Mouse (Mus musculus): ENCODE data around the gene Kcnip4. TPM values are rescaled to one million over a fixed set of nuclear protein-coding genes. Genes with fewer than 3 reads are reported as not detected.

Gene Kcnip4
- polyA plus RNA-seq, 1 experiment from 2014 or later: 2.6 TPM

- H3K27me3 ChIP-seq (ENCODE audit: control insufficient read depth, insufficient read depth, low read length): no peaks in the 10 kb centered on the region
- no peak overlapping the region for H3K4me3 ChIP-seq (replicated peaks; ENCODE audit: low read length)
- no peak overlapping the region for H3K27ac ChIP-seq (ENCODE audit: low read length)
- no peak overlapping the region for H3K9ac ChIP-seq (ENCODE audit: low read length)
- H3K4me2 ChIP-seq (ENCODE audit: low read depth, low read length): no peak overlapping the region
- no peaks in the 10 kb centered on the region for H3K4me1 ChIP-seq (ENCODE audit: control insufficient read depth, insufficient read depth, low read length)
- H3K36me3 ChIP-seq (ENCODE audit: control insufficient read depth, insufficient read depth, low read length): no peaks in the 10 kb centered on the region
- 92% methylated on average over 4 of the region's 4 CpGs for WGBS
- ATAC-seq (ENCODE audit: insufficient read depth, low FRiP score): no peak
- H3K9me3 ChIP-seq (replicated peaks; ENCODE audit: control insufficient read depth, low read length): no peaks in the 10 kb centered on the region
Observed at GRCm38 (mm10) chr5:48412261-48412660, 1112.4 kb downstream of the Kcnip4 start.

- Histone ChIP-seq H3K4me2 (ENCODE audit: low read depth, low read length) (no peak overlapping the region), H3K4me1 (ENCODE audit: control insufficient read depth, insufficient read depth, low read length) (no peaks in the 10 kb centered on the region)
- ATAC-seq (ENCODE audit: insufficient read depth, low FRiP score): no peak
Observed at GRCm38 (mm10) chr5:48411462-48411861, 1113.2 kb downstream of the Kcnip4 start.

DNA sequence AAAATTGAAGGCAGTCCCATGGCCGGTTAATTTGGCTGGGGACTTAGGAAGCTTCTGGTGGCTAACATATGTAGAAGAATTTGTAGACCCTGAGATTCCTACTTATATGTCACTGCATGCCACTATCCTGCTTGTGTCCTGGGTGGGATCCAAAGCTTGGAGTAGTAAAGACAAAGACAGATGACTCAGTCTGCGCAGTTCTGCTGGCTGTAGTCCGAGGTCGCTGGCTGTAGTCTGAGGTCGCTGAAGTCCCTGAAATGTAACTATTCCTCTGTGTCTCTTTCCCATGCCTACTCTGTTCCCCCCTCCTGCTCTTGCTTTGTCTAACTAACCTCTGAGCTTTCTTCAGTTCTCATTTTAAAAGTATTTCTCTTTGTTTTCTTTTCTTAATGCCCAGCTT is 1114.4 kb downstream of the Kcnip4 start:
- H3K27me3 ChIP-seq (ENCODE audit: control insufficient read depth, insufficient read depth, low read length): no peaks in the 10 kb centered on the region
- no peak overlapping the region for H3K27ac ChIP-seq (ENCODE audit: low read length)
- 60% methylated on average over 5 of the region's 5 CpGs for WGBS
- H3K36me3 ChIP-seq (ENCODE audit: control insufficient read depth, insufficient read depth, low read length): no peaks in the 10 kb centered on the region
- no peaks in the 10 kb centered on the region for H3K9me3 ChIP-seq (replicated peaks; ENCODE audit: control insufficient read depth, low read length)
- no peaks in the 10 kb centered on the region for H3K4me1 ChIP-seq (ENCODE audit: control insufficient read depth, insufficient read depth, low read length)
- H3K4me3 ChIP-seq (replicated peaks; ENCODE audit: low read length): no peak overlapping the region
- ATAC-seq (ENCODE audit: insufficient read depth, low FRiP score): no peak
- no peak overlapping the region for H3K9ac ChIP-seq (ENCODE audit: low read length)
- no peak overlapping the region for H3K4me2 ChIP-seq (ENCODE audit: low read depth, low read length)

More at GRCm38 (mm10) chr5:48411462-48411861, 1113.2 kb downstream of the Kcnip4 start:
- Histone ChIP-seq H3K4me3 (replicated peaks; ENCODE audit: low read length) (no peak overlapping the region), H3K9ac (ENCODE audit: low read length) (no peak overlapping the region), H3K27me3 (ENCODE audit: control insufficient read depth, insufficient read depth, low read length) (no peaks in the 10 kb centered on the region), H3K27ac (ENCODE audit: low read length) (no peak overlapping the region), H3K9me3 (replicated peaks; ENCODE audit: control insufficient read depth, low read length) (no peaks in the 10 kb centered on the region), H3K36me3 (ENCODE audit: control insufficient read depth, insufficient read depth, low read length) (no peaks in the 10 kb centered on the region)
- WGBS: 87% methylated on average over 4 of the region's 4 CpGs

- Histone ChIP-seq H3K27me3 (ENCODE audit: control insufficient read depth, insufficient read depth, low read length) (no peaks in the 10 kb centered on the region), H3K9ac (ENCODE audit: low read length) (no peak overlapping the region), H3K4me1 (ENCODE audit: control insufficient read depth, insufficient read depth, low read length) (no peaks in the 10 kb centered on the region), H3K36me3 (ENCODE audit: control insufficient read depth, insufficient read depth, low read length) (no peaks in the 10 kb centered on the region), H3K9me3 (replicated peaks; ENCODE audit: control insufficient read depth, low read length) (no peaks in the 10 kb centered on the region), H3K4me3 (replicated peaks; ENCODE audit: low read length) (no peak overlapping the region), H3K27ac (ENCODE audit: low read length) (no peak overlapping the region), H3K4me2 (ENCODE audit: low read depth, low read length) (no peak overlapping the region)
- no peak for ATAC-seq (ENCODE audit: insufficient read depth, low FRiP score)
- WGBS: 62% methylated on average over 4 of the region's 4 CpGs
Observed at GRCm38 (mm10) chr5:48408276-48408675, 1116.4 kb downstream of the Kcnip4 start.

DNA sequence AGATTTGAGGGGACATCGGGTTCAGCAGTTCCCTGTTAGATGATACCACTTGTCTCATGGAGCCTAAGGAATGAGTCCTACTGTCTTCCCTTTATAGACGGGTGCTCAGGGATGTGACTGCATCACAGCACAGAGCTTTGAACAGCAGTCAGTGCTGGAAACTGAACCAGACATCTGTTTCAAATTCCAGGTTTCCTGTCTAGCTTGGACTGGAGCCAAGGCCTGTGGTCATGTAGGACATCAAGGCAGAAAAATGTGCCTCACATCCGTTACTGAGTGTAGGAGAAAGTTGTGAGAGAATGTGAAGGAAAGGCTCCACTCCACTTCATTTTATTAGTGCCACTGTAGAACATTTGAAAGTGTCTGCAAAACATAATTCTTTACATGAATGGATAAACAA is 1122.2 kb downstream of the Kcnip4 start:
- no peak overlapping the region for H3K4me3 ChIP-seq (replicated peaks; ENCODE audit: low read length)
- no peak overlapping the region for H3K9ac ChIP-seq (ENCODE audit: low read length)
- H3K27me3 ChIP-seq (ENCODE audit: control insufficient read depth, insufficient read depth, low read length): no peaks in the 10 kb centered on the region
- ATAC-seq (ENCODE audit: insufficient read depth, low FRiP score): no peak
- H3K9me3 ChIP-seq (replicated peaks; ENCODE audit: control insufficient read depth, low read length): no peaks in the 10 kb centered on the region
- no peaks in the 10 kb centered on the region for H3K4me1 ChIP-seq (ENCODE audit: control insufficient read depth, insufficient read depth, low read length)
- no peaks in the 10 kb centered on the region for H3K36me3 ChIP-seq (ENCODE audit: control insufficient read depth, insufficient read depth, low read length)
- H3K4me2 ChIP-seq (ENCODE audit: low read depth, low read length): no peak overlapping the region
- WGBS: 67% methylated on average over 3 of the region's 3 CpGs
- no peak overlapping the region for H3K27ac ChIP-seq (ENCODE audit: low read length)

- peak; percentile 100 for ATAC-seq (ENCODE audit: insufficient read depth, low FRiP score)
- H3K4me2 ChIP-seq (ENCODE audit: low read depth, low read length): peak overlapping the region; percentile 81
- WGBS: under 1% methylated on average over 44 of the region's 44 CpGs
Observed at GRCm38 (mm10) chr5:48371890-48372766, 1152.6 kb downstream of the Kcnip4 start.

GRCm38 (mm10) chr5:48349309-48349708 is 1175.4 kb downstream of the Kcnip4 start:
- ATAC-seq (ENCODE audit: insufficient read depth, low FRiP score): no peak
- Histone ChIP-seq H3K4me1 (ENCODE audit: control insufficient read depth, insufficient read depth, low read length) (no peaks in the 10 kb centered on the region), H3K9me3 (replicated peaks; ENCODE audit: control insufficient read depth, low read length) (no peaks in the 10 kb centered on the region), H3K27me3 (ENCODE audit: control insufficient read depth, insufficient read depth, low read length) (no peaks in the 10 kb centered on the region), H3K4me3 (replicated peaks; ENCODE audit: low read length) (no peak overlapping the region), H3K4me2 (ENCODE audit: low read depth, low read length) (no peak overlapping the region), H3K9ac (ENCODE audit: low read length) (no peak overlapping the region), H3K27ac (ENCODE audit: low read length) (no peak overlapping the region), H3K36me3 (ENCODE audit: control insufficient read depth, insufficient read depth, low read length) (no peaks in the 10 kb centered on the region)
- WGBS: 93% methylated on average over 1 of the region's 1 CpGs

More at GRCm38 (mm10) chr5:48371890-48372766, 1152.6 kb downstream of the Kcnip4 start:
- Histone ChIP-seq H3K27ac (ENCODE audit: low read length) (peak overlapping the region; percentile 69; the same call in 1 of the 2 replicates), H3K9me3 (replicated peaks; ENCODE audit: control insufficient read depth, low read length) (no peaks in the 10 kb centered on the region), H3K27me3 (ENCODE audit: control insufficient read depth, insufficient read depth, low read length) (no peaks in the 10 kb centered on the region), H3K4me3 (replicated peaks; ENCODE audit: low read length) (peak overlapping the region; percentile 99), H3K36me3 (ENCODE audit: control insufficient read depth, insufficient read depth, low read length) (0 out of 2 replicates have a peak, but pooled peaks cover 9% of the 10 kb centered on the region), H3K9ac (ENCODE audit: low read length) (peak overlapping the region; percentile 94), H3K4me1 (ENCODE audit: control insufficient read depth, insufficient read depth, low read length) (peaks cover 4% of the 10 kb centered on the region)

DNA sequence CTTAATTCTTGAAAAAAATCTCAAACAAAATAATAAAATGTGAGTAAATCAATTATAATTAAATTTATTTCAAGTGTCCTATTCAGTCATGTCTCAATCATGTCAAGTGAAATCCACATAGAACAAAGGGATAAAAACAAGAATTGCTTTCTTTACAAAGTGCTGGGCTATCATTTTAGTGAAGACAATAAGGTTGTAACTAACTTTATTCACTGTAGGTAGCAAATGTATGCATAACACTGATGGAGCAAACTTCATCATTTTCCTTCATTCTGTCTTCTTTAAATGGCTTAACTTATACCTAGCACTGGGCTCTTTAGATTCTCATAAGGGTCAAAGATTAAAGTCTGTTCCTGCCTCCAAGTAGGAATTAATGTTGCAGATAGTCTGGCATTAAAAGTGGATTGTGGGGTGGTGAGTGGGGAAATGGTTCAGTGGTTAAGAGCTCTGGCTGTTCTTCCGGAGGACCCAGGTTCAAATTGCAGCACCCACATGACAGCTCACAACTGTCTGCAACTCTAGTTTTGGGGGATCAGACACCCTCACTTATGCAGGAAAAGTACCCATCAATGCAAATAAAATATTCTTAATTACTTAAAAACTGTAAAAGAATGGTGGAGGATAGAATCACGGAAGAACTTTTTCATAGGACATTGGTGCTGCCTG is 1178.6 kb downstream of the Kcnip4 start:
- Histone ChIP-seq H3K9ac (ENCODE audit: low read length) (no peak overlapping the region), H3K4me3 (replicated peaks; ENCODE audit: low read length) (no peak overlapping the region), H3K4me2 (ENCODE audit: low read depth, low read length) (no peak overlapping the region), H3K27ac (ENCODE audit: low read length) (no peak overlapping the region), H3K27me3 (ENCODE audit: control insufficient read depth, insufficient read depth, low read length) (no peaks in the 10 kb centered on the region), H3K4me1 (ENCODE audit: control insufficient read depth, insufficient read depth, low read length) (no peaks in the 10 kb centered on the region), H3K36me3 (ENCODE audit: control insufficient read depth, insufficient read depth, low read length) (no peaks in the 10 kb centered on the region), H3K9me3 (replicated peaks; ENCODE audit: control insufficient read depth, low read length) (no peaks in the 10 kb centered on the region)
- WGBS: 93% methylated on average over 2 of the region's 2 CpGs
- no peak for ATAC-seq (ENCODE audit: insufficient read depth, low FRiP score)

Measured in stomach, embryonic 16.5 days (tissue).